Mouse (Mus musculus) megakaryocyte, adult 5-6 weeks (primary cell): ENCODE measurements around the gene Lrrc36. TPM values are rescaled to one million over a fixed set of nuclear protein-coding genes. Genes with fewer than 3 reads are reported as not detected.

Source experiments
- total RNA-seq, 2 experiments: library from RNA; stranded (forward) in 1 of 2; stranded (reverse) in 1 of 2; fragments of 153-499, 151-499 nt in 1 of 2; fragments of 221-1000, 200-1000 nt in 1 of 2; gene quantifications; 2 replicates each; pipeline versions ENCODE4 v1.2.3 to v1.2.4; 2015 to 2017

Lrrc36 gene
- total RNA-seq, 2 experiments from 2014 or later: 0.07 TPM; not detected in 1

Other genes with a start within 250 kb of the Lrrc36 start
- gene Cbfb, start 242.9 kb upstream of the Lrrc36 start, total RNA-seq (2015): 178 and 200 TPM in 2 replicates
- gene Cbfb, start 242.9 kb upstream of the Lrrc36 start, total RNA-seq (2017): 204 and 207 TPM in 2 replicates
- 26.7 and 27.4 TPM in 2 replicates for gene D230025D16Rik, start 188.4 kb upstream of the Lrrc36 start, total RNA-seq (2015)
- 22.5 and 27.8 TPM in 2 replicates for gene D230025D16Rik, start 188.4 kb upstream of the Lrrc36 start, total RNA-seq (2017)
- 0.31 TPM in 1 of 2 replicates, not detected in the other for gene B3gnt9, start 158.4 kb upstream of the Lrrc36 start, total RNA-seq (2015)
- 0.15 TPM in 1 of 2 replicates, not detected in the other for gene B3gnt9, start 158.4 kb upstream of the Lrrc36 start, total RNA-seq (2017)
- 10.6 and 11.1 TPM in 2 replicates for gene Tradd, start 149.0 kb upstream of the Lrrc36 start, total RNA-seq (2015)
- gene Tradd, start 149.0 kb upstream of the Lrrc36 start, total RNA-seq (2017): 13.3 and 13.5 TPM in 2 replicates
- gene Fbxl8, start 148.9 kb upstream of the Lrrc36 start, total RNA-seq (2015): 4.1 and 6.3 TPM in 2 replicates
- 3.3 and 3.6 TPM in 2 replicates for gene Fbxl8, start 148.9 kb upstream of the Lrrc36 start, total RNA-seq (2017)
- gene Hsf4, start 143.8 kb upstream of the Lrrc36 start, total RNA-seq (2015): 0.22 TPM in 1 of 2 replicates, not detected in the other
- not detected in 2 replicates for gene Hsf4, start 143.8 kb upstream of the Lrrc36 start, total RNA-seq (2017)
- not detected in 2 replicates for gene Nol3, start 137.4 kb upstream of the Lrrc36 start, total RNA-seq (2015)
- gene Nol3, start 137.4 kb upstream of the Lrrc36 start, total RNA-seq (2017): 0.07 TPM in 1 of 2 replicates, not detected in the other
- gene 4931428F04Rik, start 123.7 kb upstream of the Lrrc36 start, total RNA-seq (2015): 0.14 and 1.1 TPM in 2 replicates
- gene 4931428F04Rik, start 123.7 kb upstream of the Lrrc36 start, total RNA-seq (2017): 0.18 and 0.94 TPM in 2 replicates
- 0.09 and 0.25 TPM in 2 replicates for gene Exoc3l, start 117.5 kb upstream of the Lrrc36 start, total RNA-seq (2015)
- 0.26 TPM in 1 of 2 replicates, not detected in the other for gene Exoc3l, start 117.5 kb upstream of the Lrrc36 start, total RNA-seq (2017)
- 75.8 and 76.8 TPM in 2 replicates for gene E2f4, start 115.9 kb upstream of the Lrrc36 start, total RNA-seq (2015)
- gene E2f4, start 115.9 kb upstream of the Lrrc36 start, total RNA-seq (2017): 26.9 and 33.7 TPM in 2 replicates
- gene Elmo3, start 108.0 kb upstream of the Lrrc36 start, total RNA-seq (2015): 0.46 and 0.58 TPM in 2 replicates
- 0.20 and 0.51 TPM in 2 replicates for gene Elmo3, start 108.0 kb upstream of the Lrrc36 start, total RNA-seq (2017)
- 0.89 and 1.8 TPM in 2 replicates for gene Lrrc29, start 87.3 kb upstream of the Lrrc36 start, total RNA-seq (2015)
- gene Lrrc29, start 87.3 kb upstream of the Lrrc36 start, total RNA-seq (2017): 1.7 and 3.1 TPM in 2 replicates
- gene Tmem208, start 87.2 kb upstream of the Lrrc36 start, total RNA-seq (2015): 65.7 and 72.3 TPM in 2 replicates
- 33.0 and 40.9 TPM in 2 replicates for gene Tmem208, start 87.2 kb upstream of the Lrrc36 start, total RNA-seq (2017)
- gene Fhod1, start 65.6 kb upstream of the Lrrc36 start, total RNA-seq (2015): 10.9 and 12.6 TPM in 2 replicates
- 5.1 and 7.2 TPM in 2 replicates for gene Fhod1, start 65.6 kb upstream of the Lrrc36 start, total RNA-seq (2017)
- 0.56 and 0.87 TPM in 2 replicates for gene Slc9a5, start 64.7 kb upstream of the Lrrc36 start, total RNA-seq (2015)
- gene Slc9a5, start 64.7 kb upstream of the Lrrc36 start, total RNA-seq (2017): 0.73 and 0.77 TPM in 2 replicates
- gene Plekhg4, start 40.3 kb upstream of the Lrrc36 start, total RNA-seq (2015): 0.22 TPM in 1 of 2 replicates, not detected in the other
- 0.11 and 0.16 TPM in 2 replicates for gene Plekhg4, start 40.3 kb upstream of the Lrrc36 start, total RNA-seq (2017)
- gene Kctd19, start 69 bp upstream of the Lrrc36 start, total RNA-seq (2015): not detected in 2 replicates
- gene Kctd19, start 69 bp upstream of the Lrrc36 start, total RNA-seq (2017): not detected in 2 replicates
- gene Tppp3, start 58.0 kb downstream of the Lrrc36 start, total RNA-seq (2015): 2.5 and 2.9 TPM in 2 replicates
- gene Tppp3, start 58.0 kb downstream of the Lrrc36 start, total RNA-seq (2017): 6.5 and 13.4 TPM in 2 replicates
- 0.52 and 1.2 TPM in 2 replicates for gene Zdhhc1, start 83.3 kb downstream of the Lrrc36 start, total RNA-seq (2015)
- 0.20 and 0.92 TPM in 2 replicates for gene Zdhhc1, start 83.3 kb downstream of the Lrrc36 start, total RNA-seq (2017)
- gene Hsd11b2, start 105.2 kb downstream of the Lrrc36 start, total RNA-seq (2015): not detected in 2 replicates
- not detected in 2 replicates for gene Hsd11b2, start 105.2 kb downstream of the Lrrc36 start, total RNA-seq (2017)
- 222 and 239 TPM in 2 replicates for gene Atp6v0d1, start 152.5 kb downstream of the Lrrc36 start, total RNA-seq (2015)
- 86.2 and 101 TPM in 2 replicates for gene Atp6v0d1, start 152.5 kb downstream of the Lrrc36 start, total RNA-seq (2017)
- 13.5 and 16.9 TPM in 2 replicates for gene Ripor1, start 191.7 kb downstream of the Lrrc36 start, total RNA-seq (2015)
- 1.6 and 2.6 TPM in 2 replicates for gene Ripor1, start 191.7 kb downstream of the Lrrc36 start, total RNA-seq (2017)
- 97.0 and 98.3 TPM in 2 replicates for gene Ctcf, start 223.0 kb downstream of the Lrrc36 start, total RNA-seq (2015)
- gene Ctcf, start 223.0 kb downstream of the Lrrc36 start, total RNA-seq (2017): 101 and 124 TPM in 2 replicates
- not detected in 2 replicates for gene Agrp, start 223.8 kb downstream of the Lrrc36 start, total RNA-seq (2015)
- gene Agrp, start 223.8 kb downstream of the Lrrc36 start, total RNA-seq (2017): not detected in 2 replicates